Mouse (Mus musculus) heart, embryonic 10.5 days (tissue): ENCODE results near the gene Fgfr2. TPM values are rescaled to one million over a fixed set of nuclear protein-coding genes. Genes with fewer than 3 reads are reported as not detected.

Experiments
- DNase-seq: peaks from one replicate; pipeline ENCODE4 v3.0.0-alpha.2; 2017; ENCODE audit warnings: low spot score
- H3K27ac ChIP-seq: fragments of 300-500 bp; sonication (generic); 2 replicates; pipeline ENCODE4 v1.5.1; 2016; ENCODE audit warnings: mild to moderate bottlenecking
- H3K27me3 ChIP-seq: fragments of 300-500 bp; sonication (generic); 2 replicates; pipeline ENCODE4 v1.6.1; 2016; ENCODE audit warnings: mild to moderate bottlenecking; ENCODE audit not compliant: poor library complexity, insufficient read depth, severe bottlenecking
- H3K36me3 ChIP-seq: fragments of 300-500 bp; sonication (generic); 2 replicates; pipeline ENCODE4 v1.6.1; 2016; ENCODE audit warnings: mild to moderate bottlenecking, moderate library complexity
- H3K4me1 ChIP-seq: fragments of 300-500 bp; sonication (generic); 2 replicates; pipeline ENCODE4 v1.6.1; 2016; ENCODE audit warnings: mild to moderate bottlenecking
- H3K4me3 ChIP-seq: fragments of 300-500 bp; sonication (generic); 2 replicates; pipeline ENCODE4 v1.5.1; 2016; ENCODE audit warnings: mild to moderate bottlenecking, moderate library complexity
- H3K9me3 ChIP-seq: fragments of 300-500 bp; sonication (generic); 2 replicates; pipeline ENCODE4 v1.6.1; 2016; ENCODE audit warnings: mild to moderate bottlenecking, moderate library complexity
- WGBS: fragments of 180-500 bp; shearing (Covaris S2); methylation state at CpG from one replicate; pipeline ENCODE4 v1.1.7; 2016; 5-methylcytosine and 5-hydroxymethylcytosine counted together
- polyA plus RNA-seq: library from polyadenylated mRNA; unstranded; fragments of >200 nt; fragmentation: Nextera tagmentation; extraction: Ambion mirVana; gene quantifications from 2 replicates; pipeline ENCODE4 v1.2.1, GENCODE M21; 2016

Fgfr2 gene
- polyA plus RNA-seq, 1 experiment from 2014 or later = 46.6 TPM

DNA sequence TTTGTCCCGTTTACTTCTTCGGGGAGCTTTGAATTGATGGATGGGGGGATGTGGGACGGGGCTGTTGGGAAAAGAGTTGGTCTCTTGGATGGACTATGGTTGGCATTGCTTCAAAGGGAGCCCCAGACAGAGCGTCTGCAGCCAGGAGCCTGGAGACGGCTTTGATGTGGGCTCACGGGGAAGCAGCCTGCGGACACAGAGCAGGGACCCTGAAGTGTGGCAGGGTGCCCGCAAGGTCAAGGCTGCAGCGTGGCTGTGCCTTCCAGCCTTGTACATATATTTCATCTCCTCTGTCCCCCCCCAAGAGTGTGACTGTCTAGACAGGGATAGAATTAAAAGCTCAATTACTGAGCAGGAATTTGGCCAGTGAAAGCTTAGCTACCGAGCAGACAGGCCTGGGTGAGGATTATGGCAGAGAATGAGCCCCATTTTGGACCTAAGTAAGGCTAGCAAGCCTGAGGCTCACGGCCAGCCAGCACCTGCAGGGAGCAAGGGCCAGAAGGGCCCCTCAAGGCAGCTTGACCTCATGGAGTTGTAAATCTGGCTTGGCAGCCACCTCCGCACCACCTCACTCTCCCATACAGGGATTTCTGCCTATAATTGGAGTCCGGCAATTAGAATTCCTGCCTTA lies 2146.7 kb downstream of the Fgfr2 start:
- Histone ChIP-seq H3K36me3 (0 out of 2 replicates have a peak, but pooled peaks cover 3% of the 10 kb centered on the region), H3K9me3 (no peaks in the 10 kb centered on the region), H3K4me3 (no peak overlapping the region), H3K4me1 (peaks cover 37% of the 10 kb centered on the region), H3K27me3 (peaks cover 7% of the 10 kb centered on the region; the same call in 1 of the 2 replicates), H3K27ac (peak overlapping the region; percentile 57)
- WGBS = 55% methylated on average over 13 of the region's 13 CpGs
- DNase-seq = no peak

- 89% methylated on average over 9 of the region's 9 CpGs for WGBS
- no peak for DNase-seq
- H3K27me3 ChIP-seq = no peaks in the 10 kb centered on the region
- H3K4me3 ChIP-seq = no peak overlapping the region
- no peaks in the 10 kb centered on the region for H3K9me3 ChIP-seq
- no peak overlapping the region for H3K27ac ChIP-seq
- peaks cover 29% of the 10 kb centered on the region for H3K4me1 ChIP-seq
- H3K36me3 ChIP-seq = 0 out of 2 replicates have a peak, but pooled peaks cover 3% of the 10 kb centered on the region
Observed at GRCm38 (mm10) chr7:130972767-130973166, 2150.4 kb downstream of the Fgfr2 start.

GRCm38 (mm10) chr7:130969507-130969906 lies 2153.6 kb downstream of the Fgfr2 start:
- no peaks in the 10 kb centered on the region for H3K9me3 ChIP-seq
- H3K4me3 ChIP-seq = no peak overlapping the region
- H3K27me3 ChIP-seq = no peaks in the 10 kb centered on the region
- H3K4me1 ChIP-seq = peaks cover 28% of the 10 kb centered on the region
- WGBS = 47% methylated on average over 3 of the region's 3 CpGs
- no peak for DNase-seq
- H3K36me3 ChIP-seq = 0 out of 2 replicates have a peak, but pooled peaks cover 3% of the 10 kb centered on the region
- no peak overlapping the region for H3K27ac ChIP-seq

GRCm38 (mm10) chr7:130969076-130969475 lies 2154.1 kb downstream of the Fgfr2 start:
- Histone ChIP-seq H3K36me3 (no peaks in the 10 kb centered on the region), H3K4me1 (peaks cover 30% of the 10 kb centered on the region), H3K9me3 (no peaks in the 10 kb centered on the region), H3K27ac (no peak overlapping the region), H3K27me3 (no peaks in the 10 kb centered on the region), H3K4me3 (no peak overlapping the region)
- DNase-seq = no peak
- WGBS = 90% methylated on average over 5 of the region's 5 CpGs

DNA sequence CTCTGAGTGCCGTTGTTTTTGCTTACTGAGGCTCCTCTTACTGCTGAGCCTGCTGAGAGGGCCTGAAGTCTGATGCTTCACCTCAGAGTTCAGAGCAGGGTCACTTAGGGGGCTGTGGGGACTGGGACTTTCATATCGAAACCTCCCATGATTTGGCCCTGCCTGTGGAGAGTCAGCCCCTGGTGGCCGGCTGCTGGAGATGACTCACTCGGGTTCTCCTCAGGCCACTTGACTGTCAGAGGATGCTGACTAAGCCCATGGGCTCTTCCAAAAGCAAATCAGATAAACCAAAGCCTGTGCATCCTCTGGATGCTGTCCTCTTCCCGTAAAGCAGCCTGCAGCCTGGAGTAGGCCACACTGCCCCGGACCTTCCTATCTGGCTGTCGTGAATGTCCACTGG lies 2154.6 kb downstream of the Fgfr2 start:
- H3K27ac ChIP-seq = peak overlapping the region; percentile 60; the same call in 1 of the 2 replicates
- peaks cover 30% of the 10 kb centered on the region for H3K4me1 ChIP-seq
- no peak overlapping the region for H3K4me3 ChIP-seq
- DNase-seq = no peak
- H3K27me3 ChIP-seq = no peaks in the 10 kb centered on the region
- no peaks in the 10 kb centered on the region for H3K9me3 ChIP-seq
- 37% methylated on average over 7 of the region's 7 CpGs for WGBS
- H3K36me3 ChIP-seq = no peaks in the 10 kb centered on the region

GRCm38 (mm10) chr7:130967901-130968300 lies 2155.2 kb downstream of the Fgfr2 start:
- no peaks in the 10 kb centered on the region for H3K36me3 ChIP-seq
- peaks cover 30% of the 10 kb centered on the region for H3K4me1 ChIP-seq
- peak overlapping the region; percentile 60; the same call in 1 of the 2 replicates for H3K27ac ChIP-seq
- H3K9me3 ChIP-seq = no peaks in the 10 kb centered on the region
- no peak overlapping the region for H3K4me3 ChIP-seq
- DNase-seq = no peak
- H3K27me3 ChIP-seq = no peaks in the 10 kb centered on the region
- 76% methylated on average over 6 of the region's 6 CpGs for WGBS

DNA sequence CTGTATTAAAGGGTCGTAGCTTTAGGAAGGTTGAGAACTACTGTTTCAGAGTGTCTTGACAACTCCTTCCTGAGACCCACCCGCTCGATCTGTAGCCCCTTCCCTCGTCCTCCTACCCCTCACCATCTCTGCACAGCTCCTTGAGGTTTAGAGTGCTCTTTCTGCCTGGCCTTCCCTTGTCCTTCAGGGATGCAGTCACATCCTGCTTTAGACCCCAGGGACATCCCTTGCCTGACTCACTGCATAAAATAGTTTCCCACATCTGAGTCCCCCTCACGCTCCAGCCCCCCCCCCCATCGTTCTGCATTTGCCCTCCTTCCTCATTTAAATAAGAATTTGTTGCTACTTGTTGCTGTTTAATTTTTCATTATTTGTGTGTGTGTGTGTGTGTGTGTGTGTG lies 2156.3 kb downstream of the Fgfr2 start:
- no peaks in the 10 kb centered on the region for H3K9me3 ChIP-seq
- H3K4me3 ChIP-seq = no peak overlapping the region
- H3K27ac ChIP-seq = no peak overlapping the region
- 73% methylated on average over 6 of the region's 6 CpGs for WGBS
- peaks cover 30% of the 10 kb centered on the region for H3K4me1 ChIP-seq
- no peaks in the 10 kb centered on the region for H3K27me3 ChIP-seq
- H3K36me3 ChIP-seq = no peaks in the 10 kb centered on the region
- DNase-seq = no peak

DNA sequence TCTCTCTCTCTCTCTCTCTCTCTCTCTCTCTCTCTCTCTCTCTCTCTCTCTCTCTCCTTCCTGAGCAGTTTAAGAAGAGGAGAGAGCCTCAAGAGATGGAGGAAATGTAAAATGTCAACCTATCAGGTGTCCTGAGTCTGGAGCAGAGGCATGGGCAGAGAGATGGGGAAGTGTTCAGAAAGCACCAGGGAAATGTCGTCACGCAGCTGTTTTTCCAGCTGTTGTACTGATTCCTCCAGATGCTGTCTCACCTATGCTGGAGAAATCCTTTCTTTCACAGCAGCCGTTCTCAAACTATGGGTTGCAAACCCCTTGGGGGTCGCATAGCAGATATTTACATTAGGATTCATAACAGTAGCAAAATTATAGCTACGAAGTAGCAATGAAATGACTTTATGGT lies 2156.7 kb downstream of the Fgfr2 start:
- no peak overlapping the region for H3K27ac ChIP-seq
- no peak overlapping the region for H3K4me3 ChIP-seq
- peaks cover 31% of the 10 kb centered on the region for H3K4me1 ChIP-seq
- no peak for DNase-seq
- no peaks in the 10 kb centered on the region for H3K36me3 ChIP-seq
- no peaks in the 10 kb centered on the region for H3K9me3 ChIP-seq
- WGBS = 78% methylated on average over 5 of the region's 5 CpGs
- no peaks in the 10 kb centered on the region for H3K27me3 ChIP-seq

DNA sequence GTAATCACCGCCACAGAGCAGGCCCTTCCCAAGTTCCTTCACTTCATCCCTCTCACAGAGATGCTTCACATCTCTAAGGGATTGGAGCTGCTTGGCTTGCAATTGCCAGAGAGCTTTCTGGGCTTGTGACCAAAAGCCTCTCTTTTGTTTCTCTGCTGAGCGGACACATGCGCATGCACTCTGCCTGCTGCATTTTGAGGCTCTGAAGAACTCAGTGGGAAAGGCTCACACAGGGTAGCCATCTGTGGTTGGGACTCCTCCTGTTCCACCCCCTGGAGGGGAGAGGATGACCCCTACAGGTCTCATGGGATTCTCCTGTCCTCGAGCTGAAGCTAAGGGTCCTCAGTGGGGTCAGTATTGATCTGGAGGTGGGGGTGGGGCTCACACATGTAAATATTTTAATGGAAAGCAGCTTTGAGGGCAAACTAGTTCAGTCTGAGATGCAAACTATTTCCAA lies 2157.2 kb downstream of the Fgfr2 start:
- Histone ChIP-seq H3K36me3 (no peaks in the 10 kb centered on the region), H3K4me3 (no peak overlapping the region), H3K27ac (peak overlapping the region; percentile 3; the same call in 1 of the 2 replicates), H3K4me1 (peaks cover 34% of the 10 kb centered on the region), H3K9me3 (no peaks in the 10 kb centered on the region), H3K27me3 (no peaks in the 10 kb centered on the region)
- no peak for DNase-seq
- WGBS = 76% methylated on average over 4 of the region's 4 CpGs

DNA sequence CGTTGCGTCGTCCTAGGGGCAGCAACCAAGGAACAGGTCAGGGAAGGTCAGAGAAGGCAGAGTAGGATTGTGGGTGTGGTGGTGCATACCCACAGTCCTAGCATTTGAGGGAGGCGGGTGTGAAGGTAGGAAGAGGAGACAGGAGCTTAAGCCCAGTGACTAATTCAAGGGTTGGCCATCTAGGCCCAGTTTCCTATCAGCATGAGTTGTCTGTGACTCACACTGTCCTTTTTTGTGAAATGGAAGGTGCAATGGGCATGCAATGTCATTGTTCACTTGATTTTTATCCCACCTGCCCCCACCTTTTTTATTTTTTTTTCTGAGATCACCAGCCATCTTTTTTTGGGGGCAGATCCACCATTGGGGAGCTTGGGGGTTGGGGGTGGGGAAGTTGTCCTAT lies 2157.8 kb downstream of the Fgfr2 start:
- Histone ChIP-seq H3K27ac (peak overlapping the region; percentile 77), H3K4me1 (peaks cover 36% of the 10 kb centered on the region), H3K4me3 (no peak overlapping the region), H3K36me3 (no peaks in the 10 kb centered on the region), H3K9me3 (no peaks in the 10 kb centered on the region), H3K27me3 (no peaks in the 10 kb centered on the region)
- WGBS = 82% methylated on average over 4 of the region's 4 CpGs
- no peak for DNase-seq

DNA sequence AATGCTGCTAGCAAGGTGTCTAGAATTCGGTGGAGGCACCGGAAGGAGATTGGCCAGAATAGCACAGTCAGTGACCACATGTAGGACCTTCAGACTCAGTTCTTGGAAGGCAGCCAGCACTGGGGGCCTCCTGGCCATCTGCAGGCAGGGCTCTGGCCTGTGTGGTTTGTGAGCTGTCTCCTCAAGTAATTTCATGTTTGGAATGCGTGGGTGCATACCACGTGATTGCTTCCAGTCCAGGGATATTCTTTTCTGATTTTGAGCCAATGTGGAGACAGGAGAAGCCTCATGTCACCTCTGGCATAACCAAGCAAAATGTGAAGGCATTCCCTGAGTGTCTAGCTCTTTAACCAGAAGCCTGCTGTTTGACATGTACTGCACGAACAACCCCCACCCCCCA lies 2158.5 kb downstream of the Fgfr2 start:
- Histone ChIP-seq H3K4me3 (no peak overlapping the region), H3K9me3 (no peaks in the 10 kb centered on the region), H3K4me1 (peaks cover 43% of the 10 kb centered on the region), H3K27me3 (no peaks in the 10 kb centered on the region), H3K36me3 (no peaks in the 10 kb centered on the region), H3K27ac (peak overlapping the region; percentile 77)
- WGBS = 33% methylated on average over 5 of the region's 5 CpGs
- peak; percentile 94 for DNase-seq

GRCm38 (mm10) chr7:130961429-130961828 lies 2161.7 kb downstream of the Fgfr2 start:
- peaks cover 38% of the 10 kb centered on the region for H3K4me1 ChIP-seq
- DNase-seq = no peak
- 87% methylated on average over 6 of the region's 6 CpGs for WGBS

DNA sequence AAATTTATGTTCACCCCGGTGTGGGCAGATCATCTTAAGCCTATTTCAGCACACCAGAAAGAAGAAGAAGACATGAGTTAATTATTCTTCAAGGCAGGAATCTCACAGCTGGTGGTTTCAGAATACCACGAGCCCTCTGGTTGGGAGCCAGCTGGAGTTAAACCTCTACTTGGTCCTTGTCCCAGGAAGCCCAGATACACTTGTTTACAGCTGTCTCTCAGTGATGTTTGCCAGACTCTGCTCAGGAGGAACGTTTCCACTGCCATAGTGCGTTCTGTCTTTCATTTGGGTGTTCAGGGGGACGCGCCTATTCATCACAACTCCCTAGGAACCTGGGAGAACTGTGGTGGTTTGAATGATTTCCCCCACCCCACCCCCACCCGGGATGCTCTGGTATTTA lies 2163.3 kb downstream of the Fgfr2 start:
- WGBS = 23% methylated on average over 7 of the region's 7 CpGs
- Histone ChIP-seq H3K9me3 (no peaks in the 10 kb centered on the region), H3K36me3 (no peaks in the 10 kb centered on the region), H3K4me3 (no peak overlapping the region), H3K27ac (peak overlapping the region; percentile 23; the same call in 1 of the 2 replicates), H3K27me3 (no peaks in the 10 kb centered on the region), H3K4me1 (peaks cover 30% of the 10 kb centered on the region)
- DNase-seq = no peak

More at GRCm38 (mm10) chr7:130961429-130961828, 2161.7 kb downstream of the Fgfr2 start:
- Histone ChIP-seq H3K4me3 (no peak overlapping the region), H3K9me3 (no peaks in the 10 kb centered on the region), H3K27me3 (no peaks in the 10 kb centered on the region), H3K27ac (no peak overlapping the region), H3K36me3 (no peaks in the 10 kb centered on the region)

- Histone ChIP-seq H3K36me3 (no peaks in the 10 kb centered on the region), H3K27ac (no peak overlapping the region), H3K4me3 (no peak overlapping the region), H3K4me1 (peaks cover 25% of the 10 kb centered on the region), H3K27me3 (no peaks in the 10 kb centered on the region), H3K9me3 (no peaks in the 10 kb centered on the region)
- 82% methylated on average over 7 of the region's 7 CpGs for WGBS
- DNase-seq = no peak
Observed at GRCm38 (mm10) chr7:130958551-130958950, 2164.6 kb downstream of the Fgfr2 start.
